Mouse (Mus musculus) stomach, embryonic 14.5 days (tissue): Measurements from ENCODE around the gene Klf12. TPM values are rescaled to one million over a fixed set of nuclear protein-coding genes. Genes with fewer than 3 reads are reported as not detected.

Experiments
- ATAC-seq: fragments of 200-750 bp; cut with Nextera tagmentation; 2 replicates; pipeline ENCODE4 v1.8.0; 2017; ENCODE audit warnings: low read depth, moderate TSS enrichment; ENCODE audit not compliant: insufficient number of reproducible peaks, insufficient read depth, low FRiP score
- H3K27ac ChIP-seq: fragments of 300-500 bp; sonication (generic); 2 replicates; pipeline ENCODE4 v1.5.1; 2014; ENCODE audit warnings: mild to moderate bottlenecking, low read length, moderate library complexity, mixed read lengths
- H3K27me3 ChIP-seq: fragments of 300-500 bp; sonication (generic); 2 replicates; pipeline ENCODE4 v1.6.1; 2014; ENCODE audit warnings: low read length, control low read depth, mixed read lengths; ENCODE audit not compliant: control insufficient read depth, insufficient read depth
- H3K36me3 ChIP-seq: fragments of 300-500 bp; sonication (generic); 2 replicates; pipeline ENCODE4 v1.6.1; 2014; ENCODE audit warnings: mild to moderate bottlenecking, control low read depth, low read length, moderate library complexity, mixed read lengths; ENCODE audit not compliant: control insufficient read depth, insufficient read depth
- H3K4me1 ChIP-seq: fragments of 300-500 bp; sonication (generic); 2 replicates; pipeline ENCODE4 v1.6.1; 2014; ENCODE audit warnings: low read length, control low read depth, mixed read lengths; ENCODE audit not compliant: control insufficient read depth, insufficient read depth
- H3K4me2 ChIP-seq: fragments of 300-500 bp; sonication (generic); replicated peaks from 2 replicates; pipeline ENCODE4 v1.6.1; 2014; ENCODE audit warnings: low read depth, low read length, control low read depth
- H3K4me3 ChIP-seq: fragments of 300-500 bp; sonication (generic); 2 replicates; pipeline ENCODE4 v1.5.1; 2014; ENCODE audit warnings: low read depth, low read length, control low read depth
- H3K9ac ChIP-seq: fragments of 300-500 bp; sonication (generic); replicated peaks from 2 replicates; pipeline ENCODE4 v1.6.1; 2014; ENCODE audit warnings: low read depth, mild to moderate bottlenecking, control low read depth, low read length, moderate library complexity, mixed read lengths
- H3K9me3 ChIP-seq: fragments of 300-500 bp; sonication (generic); 2 replicates; pipeline ENCODE4 v1.6.1; 2016; ENCODE audit warnings: low read depth, low read length, control low read depth; ENCODE audit not compliant: control insufficient read depth
- WGBS: fragments of 180-500 bp; shearing (Covaris S2); extraction: QIAGEN DNeasy Blood & Tissue Kit; methylation state at CpG from one replicate; pipeline ENCODE4 v1.1.7; 2014; 5-methylcytosine and 5-hydroxymethylcytosine counted together
- polyA plus RNA-seq: library from polyadenylated mRNA; unstranded; fragments of >200 nt; fragmentation: Nextera tagmentation; extraction: Ambion mirVana; gene quantifications from 2 replicates; pipeline ENCODE4 v1.2.1, GENCODE M21; 2014

Klf12 gene
- polyA plus RNA-seq, 1 experiment from 2014 or later: 22.4 TPM

- no peak overlapping the region for H3K4me3 ChIP-seq
- H3K4me2 ChIP-seq: no peak overlapping the region
- 80% methylated on average over 6 of the region's 6 CpGs for WGBS
- no peaks in the 10 kb centered on the region for H3K4me1 ChIP-seq
- no peak overlapping the region for H3K9ac ChIP-seq
- H3K27me3 ChIP-seq: no peaks in the 10 kb centered on the region
- H3K27ac ChIP-seq: no peak overlapping the region
- ATAC-seq: no peak
- no peaks in the 10 kb centered on the region for H3K9me3 ChIP-seq
- peaks cover 3% of the 10 kb centered on the region; the same call in 1 of the 2 replicates for H3K36me3 ChIP-seq
These were observed 257.8 kb downstream of the Klf12 start for GRCm38 (mm10) chr14:100026671-100027070.

- H3K4me1 ChIP-seq: no peaks in the 10 kb centered on the region
- no peak for ATAC-seq
- no peak overlapping the region for H3K4me2 ChIP-seq
- H3K9me3 ChIP-seq: no peaks in the 10 kb centered on the region
- H3K36me3 ChIP-seq: no peaks in the 10 kb centered on the region
- no peak overlapping the region for H3K27ac ChIP-seq
- no peaks in the 10 kb centered on the region for H3K27me3 ChIP-seq
- H3K9ac ChIP-seq: no peak overlapping the region
- WGBS: 88% methylated on average over 2 of the region's 2 CpGs
- no peak overlapping the region for H3K4me3 ChIP-seq
These were observed 267.3 kb downstream of the Klf12 start for GRCm38 (mm10) chr14:100017219-100017618.

- no peaks in the 10 kb centered on the region for H3K4me1 ChIP-seq
- H3K27ac ChIP-seq: no peak overlapping the region
- H3K36me3 ChIP-seq: no peaks in the 10 kb centered on the region
- no peaks in the 10 kb centered on the region for H3K9me3 ChIP-seq
- no peak overlapping the region for H3K9ac ChIP-seq
- no peaks in the 10 kb centered on the region for H3K27me3 ChIP-seq
- WGBS: 64% methylated on average over 5 of the region's 5 CpGs
- no peak overlapping the region for H3K4me2 ChIP-seq
- H3K4me3 ChIP-seq: no peak overlapping the region
- no peak for ATAC-seq
These were observed 274.0 kb downstream of the Klf12 start for GRCm38 (mm10) chr14:100010525-100010924.

GRCm38 (mm10) chr14:100009790-100010382 is 274.6 kb downstream of the Klf12 start:
- Histone ChIP-seq H3K4me2 (no peak overlapping the region), H3K4me3 (no peak overlapping the region), H3K27me3 (no peaks in the 10 kb centered on the region), H3K4me1 (no peaks in the 10 kb centered on the region), H3K9me3 (no peaks in the 10 kb centered on the region), H3K36me3 (no peaks in the 10 kb centered on the region), H3K27ac (no peak overlapping the region), H3K9ac (no peak overlapping the region)
- 57% methylated on average over 4 of the region's 4 CpGs for WGBS
- ATAC-seq: no peak

- ATAC-seq: no peak
- WGBS: 34% methylated on average over 7 of the region's 7 CpGs
- Histone ChIP-seq H3K36me3 (no peaks in the 10 kb centered on the region), H3K27ac (no peak overlapping the region), H3K9ac (no peak overlapping the region), H3K27me3 (no peaks in the 10 kb centered on the region), H3K9me3 (no peaks in the 10 kb centered on the region), H3K4me2 (no peak overlapping the region), H3K4me1 (no peaks in the 10 kb centered on the region), H3K4me3 (no peak overlapping the region)
These were observed 301.0 kb downstream of the Klf12 start for GRCm38 (mm10) chr14:99983510-99983909.

GRCm38 (mm10) chr14:99981209-99981608 is 303.3 kb downstream of the Klf12 start:
- Histone ChIP-seq H3K27me3 (no peaks in the 10 kb centered on the region), H3K27ac (no peak overlapping the region), H3K4me2 (no peak overlapping the region), H3K36me3 (no peaks in the 10 kb centered on the region), H3K4me1 (no peaks in the 10 kb centered on the region), H3K9me3 (no peaks in the 10 kb centered on the region), H3K4me3 (no peak overlapping the region), H3K9ac (no peak overlapping the region)
- 76% methylated on average over 3 of the region's 3 CpGs for WGBS
- no peak for ATAC-seq

- Histone ChIP-seq H3K36me3 (no peaks in the 10 kb centered on the region), H3K9me3 (no peaks in the 10 kb centered on the region), H3K4me1 (no peaks in the 10 kb centered on the region; the same call in 1 of the 2 replicates), H3K27me3 (no peaks in the 10 kb centered on the region), H3K4me3 (no peak overlapping the region), H3K27ac (no peak overlapping the region), H3K4me2 (no peak overlapping the region), H3K9ac (no peak overlapping the region)
- ATAC-seq: no peak
- whole genome bisulfite sequencing: 72% methylated on average over 4 of the region's 4 CpGs
These were observed 316.6 kb downstream of the Klf12 start for GRCm38 (mm10) chr14:99967920-99968319.

GRCm38 (mm10) chr14:99960500-99961229 is 323.8 kb downstream of the Klf12 start:
- Histone ChIP-seq H3K27ac (no peak overlapping the region), H3K36me3 (no peaks in the 10 kb centered on the region), H3K27me3 (no peaks in the 10 kb centered on the region), H3K4me2 (no peak overlapping the region), H3K4me1 (no peaks in the 10 kb centered on the region), H3K9me3 (no peaks in the 10 kb centered on the region), H3K9ac (no peak overlapping the region), H3K4me3 (no peak overlapping the region)
- 63% methylated on average over 10 of the region's 10 CpGs for WGBS
- no peak for ATAC-seq
